Mouse (Mus musculus): Measurements from ENCODE around the gene Hpse2. TPM values are rescaled to one million over a fixed set of nuclear protein-coding genes. Genes with fewer than 3 reads are reported as not detected.

Gene Hpse2
- total RNA-seq, 1 experiment: 0.27 TPM

DNA sequence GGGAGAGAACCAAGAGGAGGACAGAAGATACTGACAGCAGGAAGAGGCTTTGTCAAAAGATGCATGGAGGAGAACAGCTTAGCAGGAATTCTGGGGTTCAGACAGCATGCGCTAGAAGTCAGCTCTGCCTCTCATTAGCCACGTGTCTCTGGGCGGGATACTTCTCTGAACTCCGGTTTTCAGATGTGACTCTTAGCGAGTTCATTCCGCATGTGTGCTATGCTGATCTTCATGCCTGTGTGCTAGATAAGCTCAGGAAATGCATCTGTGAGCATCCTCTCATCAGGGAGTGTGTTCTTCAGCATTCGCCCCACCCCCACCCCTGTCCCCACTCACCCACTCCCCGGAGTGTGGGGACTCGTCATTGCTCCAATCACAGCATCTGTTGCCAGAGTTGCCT is 650.4 kb downstream of the Hpse2 start:
- no peak overlapping the region for H3K4me3 ChIP-seq (ENCODE audit: insufficient read depth in 1 of 2, low read depth in 1 of 2, low read length in 2 of 2, poor library complexity in 1 of 2, severe bottlenecking in 1 of 2)
- no peak overlapping the region for H3K27ac ChIP-seq (ENCODE audit: insufficient read depth, low read depth, low read length, poor library complexity, severe bottlenecking)
- DNase-seq (ENCODE audit: low read depth, low spot score): no peak
- in situ Hi-C loops (cut with MboI; ENCODE audit: low sequenced_read_pairs in 2 of 2, unreplicated experiment in 2 of 2): no loop called here
- H3K4me1 ChIP-seq (ENCODE audit: control insufficient read depth in 2 of 2, insufficient read depth in 2 of 2, low read length in 2 of 2, poor library complexity in 1 of 2): no peaks in the 10 kb centered on the region
- H3K36me3 ChIP-seq (ENCODE audit: control insufficient read depth, insufficient read depth, low read length, poor library complexity, severe bottlenecking): no peaks in the 10 kb centered on the region
- TF ChIP-seq HCFC1 (IDR thresholded peaks at IDR 0.05; ENCODE audit: borderline replicate concordance, insufficient read depth, low read length) (no peak), ZNF384 (IDR thresholded peaks at IDR 0.05; ENCODE audit: low read depth, low read length) (no peak), ZC3H11A (IDR thresholded peaks at IDR 0.05; ENCODE audit: borderline replicate concordance, low read depth, low read length) (no peak), MAFK (IDR thresholded peaks at IDR 0.05; ENCODE audit: insufficient read depth, low read depth, low read length) (no peak), CHD2 (IDR thresholded peaks at IDR 0.05; ENCODE audit: low read depth, low read length) (no peak)
- no peak overlapping the region for H3K9ac ChIP-seq (ENCODE audit: insufficient read depth, low read depth, low read length, poor library complexity, severe bottlenecking)
- no peaks in the 10 kb centered on the region for H3K9me3 ChIP-seq (ENCODE audit: control insufficient read depth, insufficient read depth, low read depth, low read length)

Other genes with a start within 250 kb of the Hpse2 start
- gene Cnnm1, start 52.1 kb upstream of the Hpse2 start, total RNA-seq (2012; rRNA removed): 2.6 TPM in 2 replicates
- 77.3 and 81.8 TPM in 2 replicates for gene Got1, start 136.2 kb upstream of the Hpse2 start, total RNA-seq (2012; rRNA removed)
- 0.27 TPM in 1 of 2 replicates, not detected in the other for gene Nkx2-3, start 224.0 kb upstream of the Hpse2 start, total RNA-seq (2012; rRNA removed)